Mouse (Mus musculus) midbrain, embryonic 12.5 days (tissue): ENCODE results near the gene Gm20908. TPM values are rescaled to one million over a fixed set of nuclear protein-coding genes. Genes with fewer than 3 reads are reported as not detected.
"Not testable (repeated sequence)": the region's sequence is repeated elsewhere in the genome, so short reads cannot be mapped to it uniquely, and the experiment has no call there.

Source experiments
- ATAC-seq: fragments of 200-750 bp; cut with Nextera tagmentation; 2 replicates; pipeline ENCODE4 v1.8.0; 2017; ENCODE audit warnings: low read depth, moderate TSS enrichment, moderate library complexity; ENCODE audit not compliant: low FRiP score
- H3K27ac ChIP-seq: fragments of 300-500 bp; sonication (generic); replicated peaks from 2 replicates; pipeline ENCODE4 v1.5.1; 2016; ENCODE audit warnings: mild to moderate bottlenecking
- H3K27me3 ChIP-seq: fragments of 300-500 bp; sonication (generic); 2 replicates; pipeline ENCODE4 v1.6.1; 2016; ENCODE audit warnings: mild to moderate bottlenecking
- H3K36me3 ChIP-seq: fragments of 300-500 bp; sonication (generic); 2 replicates; pipeline ENCODE4 v1.6.1; 2016
- H3K4me1 ChIP-seq: fragments of 300-500 bp; sonication (generic); 2 replicates; pipeline ENCODE4 v1.6.1; 2016
- H3K4me2 ChIP-seq: fragments of 300-500 bp; sonication (generic); replicated peaks from 2 replicates; pipeline ENCODE4 v1.6.1; 2016; ENCODE audit warnings: mild to moderate bottlenecking, moderate library complexity
- H3K4me3 ChIP-seq: fragments of 300-500 bp; sonication (generic); 2 replicates; pipeline ENCODE4 v1.5.1; 2016; ENCODE audit warnings: mild to moderate bottlenecking
- H3K9ac ChIP-seq: fragments of 300-500 bp; sonication (generic); replicated peaks from 2 replicates; pipeline ENCODE4 v1.6.1; 2016; ENCODE audit warnings: mild to moderate bottlenecking, moderate library complexity
- H3K9me3 ChIP-seq: fragments of 300-500 bp; sonication (generic); 2 replicates; pipeline ENCODE4 v1.6.1; 2016; ENCODE audit warnings: mild to moderate bottlenecking
- WGBS: fragments of 180-500 bp; shearing (Covaris S2); methylation state at CpG from one replicate; pipeline ENCODE4 v1.1.7; 2016; 5-methylcytosine and 5-hydroxymethylcytosine counted together
- polyA plus RNA-seq: library from polyadenylated mRNA; unstranded; fragments of >200 nt; fragmentation: Nextera tagmentation; extraction: Ambion mirVana; gene quantifications from 2 replicates; pipeline ENCODE4 v1.2.1, GENCODE M21; 2016

Gene Gm20908
- polyA plus RNA-seq, result not detected in 2 replicates

DNA sequence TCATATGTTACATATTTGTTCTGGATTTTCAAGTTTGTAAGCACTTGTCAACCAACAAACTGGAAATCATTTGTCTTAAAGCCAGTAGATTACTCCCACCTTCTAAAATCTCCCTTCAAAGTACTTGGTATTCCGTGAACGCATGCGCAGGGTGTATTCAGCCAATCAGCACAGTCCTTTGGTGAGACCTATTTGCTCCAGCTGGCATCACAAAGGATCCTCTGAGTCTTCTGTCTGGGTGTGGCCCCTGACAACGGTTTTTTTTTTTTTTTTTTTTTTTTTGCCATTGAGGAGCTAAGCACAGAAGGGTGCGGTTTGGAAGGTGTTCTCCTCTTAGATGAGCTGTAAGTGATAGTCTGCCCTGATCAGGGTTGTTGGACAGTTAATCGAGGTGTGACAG lies at the start of gene Gm20908:
Gm20908 (plus strand) TSS at position 301 of the 400 bp plus-strand sequence.
- H3K27ac ChIP-seq, H3K4me1 ChIP-seq, H3K9me3 ChIP-seq, H3K36me3 ChIP-seq, ATAC-seq, H3K27me3 ChIP-seq, H3K4me3 ChIP-seq, H3K4me2 ChIP-seq, H3K9ac ChIP-seq: not testable (repeated sequence)
- WGBS, result no CpG with 5 or more reads among the region's 6 CpGs
